Mouse (Mus musculus) urinary bladder, postnatal 25 days (tissue): ENCODE measurements around the gene Gm3625.
"Not testable (repeated sequence)": the region's sequence is repeated elsewhere in the genome, so short reads cannot be mapped to it uniquely, and the experiment has no call there.

ENCODE experiments used
- DNase-seq: peaks from one replicate; pipeline ENCODE4 v3.0.0; 2022; ENCODE audit warnings: low spot score

The Gm3625 gene

DNA sequence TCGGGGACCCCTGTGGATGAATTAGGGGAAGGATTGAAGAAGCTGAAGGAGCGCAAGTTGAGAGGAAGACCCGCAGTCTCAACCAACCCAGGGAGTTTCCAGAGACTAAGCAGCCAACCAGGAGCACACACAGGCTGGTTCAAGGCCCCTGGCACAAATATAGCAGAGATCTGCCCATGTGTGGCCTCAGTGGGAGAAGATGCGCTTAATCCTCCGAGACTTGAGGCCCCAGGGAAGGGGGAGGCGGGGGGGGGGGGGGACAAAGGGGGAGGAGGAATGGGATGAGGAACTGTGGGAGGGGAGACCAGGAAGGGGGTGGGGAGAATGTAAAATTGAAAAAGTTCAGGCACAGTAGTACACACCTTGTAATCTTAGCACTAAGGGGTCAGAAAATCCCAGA, 37.3 kb downstream of the Gm3625 start:
- DNase-seq: no peak

DNA sequence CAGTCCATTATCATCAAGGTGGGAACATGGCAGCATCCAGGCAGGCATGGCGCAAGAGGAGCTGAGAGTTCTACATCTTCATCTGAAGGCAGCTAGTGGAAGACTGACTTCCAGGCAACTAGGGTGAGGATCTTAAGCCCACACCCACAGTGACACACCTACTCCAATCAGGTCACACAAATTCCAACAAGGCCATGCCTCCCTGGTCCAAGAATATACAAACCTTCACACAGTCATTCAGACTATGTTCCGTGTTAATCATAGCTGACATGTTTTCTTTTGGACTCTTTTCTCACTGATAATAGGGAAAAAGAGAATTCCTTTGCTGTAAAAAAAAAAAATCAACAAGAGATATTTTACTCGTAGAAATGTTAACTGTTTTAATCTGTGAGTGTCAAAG, 39.0 kb downstream of the Gm3625 start:
- not testable (repeated sequence) for DNase-seq

DNA sequence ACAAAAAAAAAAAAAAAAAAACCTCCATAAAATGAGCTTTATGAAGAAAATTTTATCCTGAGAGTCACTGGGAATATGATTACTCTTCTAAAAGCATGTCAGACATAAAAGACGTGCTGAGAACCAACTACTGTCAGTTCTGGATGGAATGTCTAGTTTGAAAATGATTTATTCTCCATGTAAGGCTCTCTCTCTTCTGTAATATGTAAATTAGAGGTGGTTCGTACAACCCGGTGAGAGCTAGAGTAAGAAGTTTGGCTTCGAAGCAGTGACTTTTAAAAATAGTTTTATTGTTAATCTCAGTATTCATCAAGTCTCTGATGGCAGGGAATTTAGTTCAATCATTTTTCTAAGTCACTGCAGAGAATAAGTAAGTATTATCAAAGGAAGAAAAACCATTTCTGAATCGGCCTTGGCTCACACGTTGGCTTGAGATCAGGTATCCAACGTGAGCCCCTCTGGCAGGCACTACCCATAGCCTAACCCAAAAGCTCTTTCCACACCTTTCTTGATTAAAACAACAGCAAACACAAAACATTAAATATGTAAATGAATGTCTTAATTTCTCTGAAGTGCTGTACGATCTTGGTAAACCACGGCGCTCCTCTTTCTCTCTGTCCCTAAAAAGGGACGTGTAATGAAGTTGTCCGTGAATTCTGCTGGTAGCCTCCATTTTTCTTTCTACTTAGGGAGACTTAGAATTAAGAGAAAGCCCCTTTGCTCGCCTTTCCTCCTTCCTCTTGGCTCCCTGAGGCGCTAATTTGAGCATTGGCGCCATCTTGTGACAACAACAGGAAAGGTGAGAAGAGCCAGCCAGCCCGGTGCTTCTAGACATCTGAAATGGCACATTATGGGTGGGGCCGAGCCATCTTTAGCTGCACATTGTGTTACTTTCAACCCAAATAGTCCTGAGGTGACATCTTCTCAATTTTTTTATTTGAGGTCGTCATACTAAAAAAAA, 44.4 kb downstream of the Gm3625 start:
- peak; percentile 60 for DNase-seq

DNA sequence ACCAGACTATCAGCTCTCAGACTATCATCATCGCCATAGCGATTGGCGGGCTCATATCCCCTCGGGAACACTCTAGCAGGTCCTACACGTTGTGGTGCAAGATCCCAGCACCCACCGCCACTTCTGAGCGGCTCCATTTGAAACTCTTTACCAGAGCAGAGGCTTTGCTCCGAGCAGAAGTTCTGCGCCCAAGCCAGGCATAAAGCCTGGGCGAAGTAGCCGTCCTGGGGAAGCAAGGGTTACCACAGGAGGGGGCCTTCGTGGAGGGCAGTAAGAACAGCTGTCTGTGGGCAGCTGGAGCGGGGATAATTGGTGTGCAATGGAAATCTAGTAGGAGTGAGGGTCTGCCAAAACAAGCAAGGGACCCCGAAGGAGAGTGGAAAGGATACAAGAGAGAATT, 45.2 kb downstream of the Gm3625 start:
- no peak for DNase-seq

DNA sequence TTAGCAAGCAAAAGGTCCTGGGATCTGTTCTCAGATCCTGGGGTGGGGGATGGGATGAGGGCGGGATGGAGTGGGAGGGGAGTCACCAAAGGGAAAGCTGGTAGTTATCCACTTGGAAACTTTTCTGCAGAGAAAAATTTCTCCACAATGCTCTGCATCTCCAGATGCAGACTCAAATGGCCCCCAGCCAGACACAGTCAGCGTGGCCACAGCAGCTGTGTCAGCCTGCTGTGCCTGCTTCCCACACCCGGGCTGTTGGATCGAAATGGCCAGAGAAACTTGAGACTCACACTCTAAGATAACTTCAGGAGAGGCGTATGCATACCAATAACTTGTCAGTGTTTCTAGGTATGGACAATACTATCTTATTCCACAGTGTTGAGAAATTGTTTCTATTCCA, 46.2 kb downstream of the Gm3625 start:
- DNase-seq: no peak

DNA sequence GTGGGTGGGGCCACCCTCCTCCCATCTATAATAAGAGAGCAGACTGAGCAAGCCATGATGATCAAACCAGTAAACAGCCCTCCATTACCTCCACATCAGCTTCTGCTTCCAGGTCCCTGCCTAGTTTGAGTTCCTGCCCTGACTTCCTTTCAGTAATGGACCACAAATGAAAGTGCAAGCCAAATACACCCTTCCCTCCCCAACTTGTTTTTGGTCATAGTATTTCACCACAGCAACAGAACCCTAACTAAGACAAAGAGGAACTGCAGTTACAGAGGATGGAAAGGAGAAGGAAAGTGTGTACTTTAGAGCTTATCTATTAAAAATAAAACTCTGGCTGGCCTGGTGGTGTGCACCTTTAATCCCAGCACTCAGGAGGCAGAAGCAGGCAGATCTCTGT, 47.3 kb downstream of the Gm3625 start:
- no peak for DNase-seq

DNA sequence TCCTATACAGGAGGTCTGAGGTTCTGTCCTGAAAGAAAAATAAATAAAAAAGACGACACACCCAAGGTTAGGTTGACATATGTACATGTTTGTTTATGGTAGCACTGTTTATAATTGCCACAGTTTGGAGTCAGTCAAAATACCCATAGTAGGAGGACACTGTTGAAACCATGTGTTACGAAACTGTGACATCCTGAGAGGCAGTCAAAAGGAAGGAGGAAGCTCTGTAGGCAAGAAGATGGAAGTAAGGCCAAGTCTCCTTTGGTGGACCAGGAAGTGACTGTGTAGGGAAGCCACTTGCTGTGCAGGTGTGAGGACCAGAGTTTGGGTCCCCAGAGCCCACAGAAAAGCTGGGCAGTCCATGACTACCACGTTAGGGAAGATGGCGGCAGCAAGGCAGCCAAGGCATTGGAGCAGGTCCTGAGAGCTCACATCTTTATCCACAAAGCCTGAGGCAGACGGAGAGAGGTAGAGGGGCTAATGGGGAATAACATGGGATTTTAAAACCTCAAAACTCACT, 48.3 kb downstream of the Gm3625 start:
- no peak for DNase-seq
